Mouse (Mus musculus) gastrocnemius, adult 18-20 months (tissue): ENCODE data around the gene Rora. TPM values are rescaled to one million over a fixed set of nuclear protein-coding genes. Genes with fewer than 3 reads are reported as not detected.

Source experiments
- DNase-seq: peaks from one replicate; pipeline ENCODE4 v3.0.0; 2021; ENCODE audit warnings: low spot score
- total RNA-seq, 2 experiments: library from RNA; stranded (reverse); gene quantifications; 2 replicates each; pipeline ENCODE4 v1.2.3; 2021

Rora gene
- total RNA-seq, 2 experiments from 2014 or later, result 73.5 to 85.0 TPM

- DNase-seq, result no peak
Measured at GRCm38 (mm10) chr9:69128335-69128734, 474.7 kb downstream of the Rora start.

- no peak for DNase-seq
Measured at GRCm38 (mm10) chr9:69132995-69133394, 479.4 kb downstream of the Rora start.

GRCm38 (mm10) chr9:69133696-69134095 is 480.1 kb downstream of the Rora start:
- DNase-seq, result peak; percentile 21

DNA sequence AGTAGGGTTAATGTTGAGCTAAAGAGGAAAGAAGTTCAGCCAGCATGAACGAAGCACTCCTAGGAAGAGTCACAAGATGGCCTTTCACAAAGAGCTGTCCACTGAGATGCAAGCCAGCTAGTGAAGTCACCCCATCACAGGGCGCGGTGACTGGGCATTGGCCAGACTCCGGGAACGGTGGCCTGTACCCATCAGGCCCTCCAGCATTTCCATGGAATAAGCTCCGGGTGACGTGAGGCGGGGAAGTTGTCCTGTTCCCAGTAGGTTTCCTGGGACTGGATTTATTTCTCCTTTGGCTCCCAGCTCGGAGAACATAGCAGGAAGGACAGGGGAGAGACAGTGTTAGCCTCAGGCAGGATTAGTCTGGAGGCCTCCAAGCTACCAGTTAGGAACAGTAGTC is 481.0 kb downstream of the Rora start:
- peak; percentile 76 for DNase-seq

- no peak for DNase-seq
Measured at GRCm38 (mm10) chr9:69136821-69137220, 483.2 kb downstream of the Rora start.

DNA sequence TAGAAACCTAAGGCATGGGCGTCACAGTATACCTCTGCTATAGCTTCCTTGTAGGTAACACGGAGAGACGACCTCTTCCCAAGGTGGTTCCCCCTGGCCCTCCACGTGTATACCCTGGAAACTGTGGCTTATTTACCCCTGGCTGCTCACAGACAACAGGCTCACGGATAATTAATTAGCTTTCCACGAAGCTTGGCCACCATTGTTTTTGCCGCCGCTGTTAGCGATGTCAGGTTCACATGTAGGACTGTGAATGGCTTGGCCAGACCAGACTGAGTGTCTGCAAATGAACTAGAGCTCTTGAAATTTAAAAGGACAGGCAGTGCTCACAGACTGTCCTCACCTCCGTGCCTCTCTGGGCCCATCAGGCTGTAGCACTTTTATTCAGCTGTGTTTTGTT is 483.8 kb downstream of the Rora start:
- no peak for DNase-seq

DNA sequence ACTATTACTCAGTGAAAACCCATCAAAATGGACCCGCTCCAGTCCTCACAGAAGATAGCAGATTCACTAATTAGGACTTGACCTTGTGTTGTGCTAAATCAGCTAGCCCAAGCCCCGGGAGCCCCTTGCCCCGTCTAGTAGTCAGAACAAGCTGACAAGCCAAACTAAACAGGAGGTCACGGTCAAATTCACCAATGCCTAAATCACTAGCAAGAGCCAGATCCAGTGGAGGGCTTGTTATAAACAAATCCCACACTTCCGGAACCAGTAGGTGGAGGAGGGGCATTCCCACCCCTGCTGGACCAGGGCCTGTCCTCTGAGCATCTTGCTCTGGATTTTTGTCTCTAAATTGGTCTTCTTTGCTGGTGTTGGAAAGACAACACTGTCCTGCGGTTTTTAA is 486.6 kb downstream of the Rora start:
- no peak for DNase-seq

- DNase-seq, result no peak
Measured at GRCm38 (mm10) chr9:69141859-69142258, 488.3 kb downstream of the Rora start.

GRCm38 (mm10) chr9:69146937-69147336 is 493.4 kb downstream of the Rora start:
- DNase-seq, result no peak

- DNase-seq, result peak; percentile 68
Measured at GRCm38 (mm10) chr9:69150224-69150623, 496.6 kb downstream of the Rora start.

GRCm38 (mm10) chr9:69154684-69155083 is 501.1 kb downstream of the Rora start:
- DNase-seq, result peak; percentile 34

- DNase-seq, result no peak
Measured at GRCm38 (mm10) chr9:69155836-69156595, 502.4 kb downstream of the Rora start.

- no peak for DNase-seq
Measured at GRCm38 (mm10) chr9:69160818-69161217, 507.2 kb downstream of the Rora start.

GRCm38 (mm10) chr9:69164653-69165052 is 511.1 kb downstream of the Rora start:
- DNase-seq, result peak; percentile 72

- no peak for DNase-seq
Measured at GRCm38 (mm10) chr9:69165096-69165836, 511.7 kb downstream of the Rora start.

DNA sequence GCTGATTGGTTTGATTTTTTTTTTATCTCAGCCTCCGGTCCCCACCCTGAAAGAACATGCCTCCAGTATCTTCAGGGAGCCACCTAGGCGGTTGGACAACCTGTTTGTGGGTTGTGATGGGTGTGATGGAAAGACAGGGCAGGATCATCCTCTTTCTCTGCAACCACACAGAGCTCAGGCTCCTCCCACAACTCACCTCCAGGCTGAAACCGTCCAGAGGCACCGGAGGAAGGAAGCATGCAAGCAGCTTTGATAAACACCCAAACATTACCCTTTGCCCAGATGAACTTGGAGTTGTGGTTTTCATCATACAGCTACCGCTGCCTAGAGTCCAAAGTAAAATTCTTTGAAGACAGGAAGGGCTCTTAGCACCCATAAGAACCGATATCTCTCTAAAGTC is 520.5 kb downstream of the Rora start:
- DNase-seq, result no peak

- DNase-seq, result no peak
Measured at GRCm38 (mm10) chr9:69174527-69175116, 521.0 kb downstream of the Rora start.

GRCm38 (mm10) chr9:69176988-69177387 is 523.4 kb downstream of the Rora start:
- DNase-seq, result no peak

DNA sequence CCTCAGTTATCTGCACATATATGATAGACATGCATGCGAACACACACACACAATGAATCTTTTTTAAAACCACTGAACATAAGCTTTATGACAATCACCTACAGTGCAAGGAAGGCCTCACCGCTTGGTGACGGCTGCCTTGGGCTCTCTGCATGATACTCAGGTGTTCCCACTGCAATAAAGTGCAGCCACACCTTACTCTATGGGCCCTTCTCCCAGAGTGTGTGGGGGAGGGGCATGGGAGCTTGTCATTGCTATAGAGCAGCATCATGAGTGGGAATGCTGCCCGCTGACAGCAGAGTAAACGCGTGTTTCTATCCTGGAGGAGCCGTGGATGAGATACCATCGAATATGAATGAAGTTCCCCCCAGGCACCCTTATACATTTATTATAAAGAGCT is 525.6 kb downstream of the Rora start:
- DNase-seq, result no peak

GRCm38 (mm10) chr9:69180961-69181360 is 527.4 kb downstream of the Rora start:
- no peak for DNase-seq

GRCm38 (mm10) chr9:69181411-69181810 is 527.8 kb downstream of the Rora start:
- DNase-seq, result peak; percentile 56

- DNase-seq, result no peak
Measured at GRCm38 (mm10) chr9:69183888-69184287, 530.3 kb downstream of the Rora start.

- no peak for DNase-seq
Measured at GRCm38 (mm10) chr9:69190726-69191125, 537.1 kb downstream of the Rora start.
